In genomic region chr9:35493033-35493732, GRCm38 (mm10) we compare ENCODE assay signal across 14 mouse cellular contexts. TPM values are rescaled to one million over a fixed set of nuclear protein-coding genes. Genes with fewer than 3 reads are reported as not detected.
DNase-seq lines count a peak whose midpoint lies in the region; ATAC-seq lines count a peak whose summit lies in the region.
"Had no signal": no experiment of that assay in that cellular context is flagged by ENCODE, and none has a peak within 500 bp of the region (broad histone marks: within the 10 kb centered on the region; RNA-seq: fewer than 3 reads in every experiment).

No protein-coding gene starts in this region.

- H3K9ac ChIP-seq in limb, embryonic 11.5 days (ENCODE audit: low read length), result no peak overlapping the region
- H3K9ac ChIP-seq in hindbrain, embryonic 14.5 days, result no peak overlapping the region
- H3K9ac ChIP-seq: embryonic facial prominence, embryonic 13.5 days; midbrain, embryonic 13.5 days; neural tube, embryonic 15.5 days had no signal

- 62% methylated on average over 7 of the region's 7 CpGs for WGBS in limb, embryonic 11.5 days
- 45% methylated on average over 7 of the region's 7 CpGs for WGBS in hindbrain, embryonic 14.5 days

- no peak overlapping the region for H3K4me2 ChIP-seq in limb, embryonic 11.5 days (ENCODE audit: low read depth, severe bottlenecking)
- H3K4me2 ChIP-seq in hindbrain, embryonic 14.5 days (replicated peaks), result no peak overlapping the region
- H3K4me2 ChIP-seq: embryonic facial prominence, embryonic 13.5 days; midbrain, embryonic 13.5 days; neural tube, embryonic 15.5 days had no signal

- H3K27ac ChIP-seq in limb, embryonic 11.5 days (replicated peaks; ENCODE audit: low read depth, low read length), result no peak overlapping the region; the same call in 1 of the 2 replicates
- H3K27ac ChIP-seq in hindbrain, embryonic 14.5 days, result no peak overlapping the region
- H3K27ac ChIP-seq: embryonic facial prominence, embryonic 13.5 days; left cerebral cortex, adult 2 months; midbrain, embryonic 13.5 days; neural tube, embryonic 15.5 days had no signal

- peaks cover 9% of the 10 kb centered on the region for H3K36me3 ChIP-seq in limb, embryonic 11.5 days (ENCODE audit: control insufficient read depth, insufficient read depth, low read length)
- peaks cover 41% of the 10 kb centered on the region for H3K36me3 ChIP-seq in hindbrain, embryonic 14.5 days (replicated peaks; ENCODE audit: control insufficient read depth, insufficient read depth)

- DNase-seq in embryo, embryonic 10 days (ENCODE audit: low spot score), result peak; percentile 44
- no peak for DNase-seq in embryo, embryonic 9.5 days (ENCODE audit: extremely low spot score)
- DNase-seq in Muller cell, postnatal 12 days (ENCODE audit: inconsistent ontology term), result peak; percentile 52
- peak; percentile 63 for DNase-seq in forelimb bud, embryonic 11.5 days (ENCODE audit: low read depth, low spot score)
- DNase-seq in limb, embryonic 11.5 days (ENCODE audit: low spot score), result peak; percentile 44
- DNase-seq in spleen, postnatal 36 days (ENCODE audit: low spot score in 2 of 2), result no peak
- no peak for DNase-seq in thymus, postnatal 36 days
- no peak for DNase-seq in hindbrain, embryonic 14.5 days (ENCODE audit: low spot score)
- DNase-seq: right cerebral cortex, postnatal 4 days had no signal

- H3K9me3 ChIP-seq in limb, embryonic 11.5 days (ENCODE audit: control insufficient read depth, low read length), result no peaks in the 10 kb centered on the region; the same call in 1 of the 2 replicates
- no peaks in the 10 kb centered on the region for H3K9me3 ChIP-seq in hindbrain, embryonic 14.5 days (ENCODE audit: control insufficient read depth, low read length)
- H3K9me3 ChIP-seq: embryonic facial prominence, embryonic 13.5 days; midbrain, embryonic 13.5 days; neural tube, embryonic 15.5 days had no signal

- peaks cover 3% of the 10 kb centered on the region; the same call in 1 of the 2 replicates for H3K4me1 ChIP-seq in limb, embryonic 11.5 days (ENCODE audit: control insufficient read depth, insufficient read depth, low read length)
- H3K4me1 ChIP-seq in hindbrain, embryonic 14.5 days (replicated peaks; ENCODE audit: control insufficient read depth, insufficient read depth, low read length), result peaks cover 5% of the 10 kb centered on the region
- H3K4me1 ChIP-seq: midbrain, embryonic 13.5 days; neural tube, embryonic 15.5 days had no signal

- H3K4me3 ChIP-seq in limb, embryonic 11.5 days (ENCODE audit: low read depth, low read length), result no peak overlapping the region
- H3K4me3 ChIP-seq in hindbrain, embryonic 14.5 days (replicated peaks; ENCODE audit: low read length), result no peak overlapping the region
- H3K4me3 ChIP-seq: embryonic facial prominence, embryonic 13.5 days; left cerebral cortex, adult 2 months; midbrain, embryonic 13.5 days; neural tube, embryonic 15.5 days had no signal

- ATAC-seq in limb, embryonic 11.5 days (ENCODE audit: insufficient number of reproducible peaks, low FRiP score, low TSS enrichment, low read depth), result peak; percentile 79; the same call in 1 of the 2 replicates
- no peak; the same call in 1 of the 2 replicates for ATAC-seq in hindbrain, embryonic 14.5 days (ENCODE audit: low FRiP score)
- ATAC-seq: midbrain, embryonic 13.5 days had no signal

- no peaks in the 10 kb centered on the region for H3K27me3 ChIP-seq in limb, embryonic 11.5 days (ENCODE audit: control insufficient read depth, insufficient read depth, low read length)
- H3K27me3 ChIP-seq in hindbrain, embryonic 14.5 days (ENCODE audit: control insufficient read depth, insufficient read depth, low read length), result no peaks in the 10 kb centered on the region
- H3K27me3 ChIP-seq: embryonic facial prominence, embryonic 13.5 days; midbrain, embryonic 13.5 days; neural tube, embryonic 15.5 days had no signal

RNA-seq across cellular contexts. Expression of gene Gm1113, which starts 24.9 kb away (rescaled TPM):
- polyA plus RNA-seq in limb, embryonic 11.5 days (2014; fragmentation: Nextera tagmentation; extraction: Ambion mirVana), result not detected in 2 replicates
- not detected in 2 replicates for polyA plus RNA-seq in hindbrain, embryonic 14.5 days (2014; fragmentation: Nextera tagmentation; extraction: Ambion mirVana)
- polyA plus RNA-seq: embryonic facial prominence, embryonic 13.5 days; liver, embryonic 16.5 days; midbrain, embryonic 13.5 days; neural tube, embryonic 15.5 days had no signal

Comparison
In these comparisons a context has a peak if more than half of its experiments do, and no peak if none do; other contexts are left out.
1. DNase-seq: peak in embryo, embryonic 10 days (single experiment), Muller cell, postnatal 12 days (single experiment), forelimb bud, embryonic 11.5 days (single experiment) and limb, embryonic 11.5 days (single experiment); none in embryo, embryonic 9.5 days (single experiment), spleen, postnatal 36 days (0 of 2), thymus, postnatal 36 days (0 of 2) and hindbrain, embryonic 14.5 days (single experiment).